Mouse (Mus musculus): ENCODE results near the gene Gstk1.
A peak's percentile ranks its signal among the peaks of the same experiment; 100 is the strongest.

Gene Gstk1

DNA sequence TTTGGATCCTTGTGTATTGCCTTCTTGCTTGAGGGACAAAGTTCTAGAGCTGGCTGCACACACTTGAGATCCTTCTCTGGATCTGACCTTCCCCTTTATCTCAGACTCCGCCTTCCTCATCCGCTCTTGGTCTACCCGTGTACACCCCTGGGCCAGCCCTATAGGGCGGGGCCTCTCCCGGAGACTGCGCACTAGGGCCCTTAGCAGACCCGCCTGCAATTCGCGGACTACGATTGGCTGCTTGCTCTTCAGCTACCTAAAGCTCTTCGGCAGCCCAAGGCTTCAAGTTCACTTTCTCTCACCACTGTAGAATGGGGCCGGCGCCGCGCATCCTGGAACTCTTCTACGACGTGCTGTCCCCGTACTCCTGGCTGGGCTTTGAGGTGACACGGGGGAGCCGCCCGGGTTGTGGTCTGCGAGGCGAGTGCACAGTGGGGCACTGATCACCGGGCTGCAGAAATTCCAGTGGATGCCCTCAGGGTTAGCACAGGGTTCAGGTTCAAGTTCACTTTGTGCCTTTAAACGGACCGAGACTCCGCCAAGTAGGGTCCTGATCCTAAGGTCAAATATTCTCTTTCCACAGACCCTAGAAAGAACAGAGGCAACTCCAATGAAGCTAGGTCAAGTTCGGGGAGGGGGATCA, at the start of gene Gstk1:
Gene Gstk1, plus strand, starts transcription at position 225 of the 643 bp plus-strand sequence.
- peak; percentile 41 to 58 for DNase-seq (ENCODE audit: low spot score in 2 of 2)

DNA sequence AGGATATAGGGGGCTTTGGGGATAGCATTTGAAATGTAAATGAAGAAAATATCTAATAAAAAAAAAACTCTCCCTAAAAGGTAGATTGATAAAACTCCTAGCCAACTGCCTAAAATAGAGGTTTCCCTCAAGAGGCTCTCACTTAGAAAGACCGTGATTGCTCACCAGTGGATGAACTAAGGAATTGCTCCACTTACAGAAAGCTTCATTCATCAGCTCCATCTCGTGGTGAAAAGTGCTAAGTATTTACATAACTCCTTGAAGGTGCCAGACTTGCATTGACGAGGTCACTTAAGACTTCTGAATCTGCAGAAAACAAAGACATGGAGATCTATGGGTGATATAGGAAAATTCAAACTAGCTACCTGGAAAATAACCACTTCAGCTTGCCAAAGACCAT, 48.0 kb upstream of the Gstk1 start:
- DNase-seq (ENCODE audit: low spot score in 2 of 2), result peak in 1 of 2 experiments; percentile 40

DNA sequence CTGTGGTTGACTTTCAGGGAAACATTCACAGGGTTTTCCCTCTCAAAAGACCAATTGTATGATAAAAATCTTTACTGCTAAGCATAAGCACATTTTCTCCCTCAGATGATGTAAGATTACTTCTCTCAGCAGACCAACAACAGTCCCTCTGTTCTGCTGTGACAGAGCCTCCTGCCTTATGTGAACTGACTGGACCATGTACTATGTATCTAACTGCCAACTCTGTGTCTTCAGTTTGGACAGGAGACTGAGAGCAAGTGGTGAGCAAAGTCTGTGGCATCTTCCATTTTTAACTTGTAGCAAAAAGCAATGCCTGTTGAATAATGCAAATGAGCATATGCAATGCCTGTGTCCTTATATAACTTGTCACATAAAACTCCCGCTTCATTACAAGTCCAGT, 46.2 kb upstream of the Gstk1 start:
- no peak for DNase-seq (ENCODE audit: low spot score in 2 of 2)

DNA sequence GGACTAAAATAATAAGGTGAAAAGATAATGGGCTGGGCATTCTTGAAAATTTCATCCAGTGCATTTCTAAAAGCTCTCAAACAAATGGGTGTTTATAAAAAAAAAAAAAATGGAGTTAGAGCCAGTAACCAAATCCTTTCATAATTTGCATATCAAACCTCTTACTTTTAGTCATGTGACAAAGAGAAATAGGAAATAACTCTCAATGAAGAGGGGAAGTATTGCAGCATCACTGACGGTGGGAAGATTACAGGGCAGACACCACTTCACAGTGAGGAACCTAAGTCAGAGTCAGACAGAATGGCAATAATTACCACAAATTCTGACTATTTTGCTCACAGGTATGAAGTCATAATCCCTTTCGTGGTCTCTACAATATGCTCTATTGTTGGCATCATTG, 30.7 kb upstream of the Gstk1 start, which contains the start of gene Tas2r144:
Gene Tas2r144, plus strand, starts transcription at position 301 of the 400 bp plus-strand sequence.
- no peak for DNase-seq (ENCODE audit: low spot score in 2 of 2)

DNA sequence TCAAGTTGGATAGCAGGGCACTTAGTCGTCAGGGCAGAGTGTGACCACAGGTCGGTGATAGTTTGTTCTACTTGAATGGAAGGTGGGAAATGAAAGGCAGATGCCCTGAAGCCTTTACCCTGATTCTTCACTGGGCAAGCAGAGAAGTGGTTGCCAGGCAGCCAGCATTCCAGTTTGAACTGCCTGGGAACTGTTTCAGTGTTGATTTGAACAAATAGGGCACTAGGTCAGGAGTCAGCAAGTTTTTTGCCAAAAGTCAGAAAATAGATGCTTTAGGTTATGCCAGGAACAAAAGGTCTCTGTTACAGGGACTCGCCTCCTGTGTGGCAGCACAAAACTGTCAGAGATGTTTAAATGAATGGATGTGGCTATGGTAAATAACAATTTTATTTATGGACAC, 23.4 kb upstream of the Gstk1 start:
- DNase-seq (ENCODE audit: low spot score in 2 of 2), result no peak

DNA sequence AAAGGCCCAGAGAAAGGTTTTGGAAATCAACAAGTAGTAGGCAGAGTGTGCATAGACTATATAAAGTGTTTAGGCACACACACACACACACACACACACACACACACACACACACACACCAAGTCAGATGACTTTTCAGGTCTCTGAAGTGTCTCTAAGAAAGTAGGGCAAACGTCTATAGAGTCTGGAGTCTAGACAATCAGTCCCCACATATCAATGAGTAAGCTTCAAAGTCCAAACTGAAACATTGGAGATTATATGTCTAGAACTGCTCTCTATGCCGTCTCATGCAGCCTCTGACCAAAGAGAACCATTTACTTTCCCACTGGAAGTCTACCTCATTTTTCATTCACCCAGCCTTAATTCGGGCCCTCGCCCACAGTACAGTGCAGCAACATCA, 20.7 kb upstream of the Gstk1 start:
- DNase-seq (ENCODE audit: low spot score in 2 of 2), result no peak

DNA sequence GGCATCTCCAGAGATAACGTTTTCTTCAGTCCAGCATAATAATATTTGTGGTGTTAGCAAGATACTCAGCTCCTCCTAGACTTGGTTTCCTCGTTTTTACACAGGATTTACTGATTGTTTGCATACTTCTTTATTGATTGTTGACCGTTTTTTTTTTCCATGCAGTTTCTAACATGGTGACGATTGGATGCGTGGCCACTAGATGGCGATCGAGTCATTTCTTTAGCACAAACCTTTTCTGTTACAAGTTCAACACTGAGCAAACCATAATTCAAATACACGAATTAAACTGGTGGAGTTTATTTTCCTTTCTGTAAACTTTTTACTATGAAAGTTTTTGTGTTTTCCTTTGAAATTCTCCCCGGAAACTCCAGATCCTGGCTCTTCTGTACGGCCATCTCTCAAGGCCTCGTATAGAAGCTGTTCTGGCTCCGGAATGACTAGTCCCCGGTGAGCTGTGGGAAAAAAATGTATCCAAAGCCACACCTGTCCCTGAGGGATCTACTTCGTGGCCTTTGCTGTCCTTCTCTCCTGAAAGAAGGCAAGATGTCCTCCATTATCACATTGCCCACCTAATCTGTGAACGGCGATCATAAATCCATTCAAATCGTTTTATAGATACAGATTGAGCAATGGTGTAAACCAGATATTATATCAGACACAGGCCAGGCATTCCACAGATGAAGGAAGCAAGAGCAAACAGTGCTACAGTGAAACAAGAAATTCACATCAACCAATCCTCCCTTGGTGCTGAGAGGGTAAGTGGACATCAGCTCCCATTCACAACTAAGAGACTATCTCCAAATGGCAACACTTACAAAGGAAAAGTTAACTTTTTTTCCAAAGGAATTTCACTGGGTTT, 18.3 kb upstream of the Gstk1 start:
- DNase-seq (ENCODE audit: low spot score in 2 of 2), result peak in 1 of 2 experiments; percentile 26

DNA sequence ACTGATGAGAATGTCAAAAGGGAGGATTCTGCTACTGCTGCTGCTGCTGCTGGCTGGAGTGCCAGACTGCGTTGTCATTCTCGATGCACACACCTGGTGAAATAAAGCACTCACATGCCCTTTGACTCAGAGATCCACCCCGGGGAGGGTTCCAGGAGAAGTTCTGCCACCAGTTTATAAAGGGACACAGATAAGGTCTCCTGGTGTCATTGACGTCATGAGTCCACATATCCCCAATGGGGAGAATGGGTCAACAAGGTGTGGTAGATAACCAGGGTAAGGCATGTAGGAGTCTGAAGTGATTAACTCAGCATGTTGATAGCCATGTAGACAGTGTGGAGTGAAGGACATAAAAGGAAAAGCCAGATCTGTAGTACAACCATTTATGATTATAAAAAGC, 16.1 kb upstream of the Gstk1 start:
- DNase-seq (ENCODE audit: low spot score in 2 of 2), result no peak

DNA sequence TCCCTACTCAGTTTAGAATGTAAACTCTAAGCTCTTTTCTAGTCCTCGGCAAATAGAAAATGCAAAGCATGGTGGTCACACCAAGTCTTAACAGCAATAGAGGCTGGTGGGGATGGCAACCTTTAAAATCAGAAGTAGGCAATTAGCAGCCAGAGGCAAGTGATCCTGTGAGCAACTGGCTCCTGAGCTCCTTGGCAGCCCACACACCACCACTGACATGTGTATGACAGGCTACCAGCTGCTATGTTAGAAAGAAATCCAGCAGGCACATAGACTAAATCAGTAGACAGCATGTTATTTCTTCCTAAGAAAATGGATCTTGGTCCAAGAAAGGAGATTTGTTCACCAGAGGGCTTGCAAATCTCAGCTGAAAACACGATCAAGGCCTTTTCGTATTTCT, 14.5 kb upstream of the Gstk1 start:
- DNase-seq (ENCODE audit: low spot score in 2 of 2), result peak; percentile 25 to 41

DNA sequence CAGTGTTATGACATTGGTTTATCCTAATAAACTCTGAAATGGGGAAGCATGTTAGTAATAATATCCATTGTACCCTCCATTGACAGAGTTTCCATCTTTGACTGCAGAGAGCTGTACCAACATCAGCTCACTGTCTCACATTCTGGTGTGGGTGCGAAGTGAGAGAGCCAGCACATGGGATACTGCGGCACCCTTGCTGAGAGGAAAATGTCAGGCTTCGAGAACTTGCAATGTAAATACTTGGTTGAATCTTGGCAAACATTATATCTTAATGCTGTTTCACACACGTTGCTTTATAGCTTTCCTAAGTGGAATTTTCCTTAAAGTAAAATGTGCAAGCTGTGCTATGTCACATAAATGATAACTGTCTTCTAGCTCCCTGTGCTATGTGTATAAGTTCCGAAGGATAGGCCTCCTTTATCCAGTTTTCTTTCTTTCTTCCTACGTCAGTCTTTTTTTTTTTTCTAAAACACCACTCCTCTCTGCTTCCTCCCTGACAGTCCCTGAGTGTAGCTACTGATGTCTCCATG, 8.4 kb upstream of the Gstk1 start:
- peak; percentile 41 to 48 for DNase-seq (ENCODE audit: low spot score in 2 of 2)

DNA sequence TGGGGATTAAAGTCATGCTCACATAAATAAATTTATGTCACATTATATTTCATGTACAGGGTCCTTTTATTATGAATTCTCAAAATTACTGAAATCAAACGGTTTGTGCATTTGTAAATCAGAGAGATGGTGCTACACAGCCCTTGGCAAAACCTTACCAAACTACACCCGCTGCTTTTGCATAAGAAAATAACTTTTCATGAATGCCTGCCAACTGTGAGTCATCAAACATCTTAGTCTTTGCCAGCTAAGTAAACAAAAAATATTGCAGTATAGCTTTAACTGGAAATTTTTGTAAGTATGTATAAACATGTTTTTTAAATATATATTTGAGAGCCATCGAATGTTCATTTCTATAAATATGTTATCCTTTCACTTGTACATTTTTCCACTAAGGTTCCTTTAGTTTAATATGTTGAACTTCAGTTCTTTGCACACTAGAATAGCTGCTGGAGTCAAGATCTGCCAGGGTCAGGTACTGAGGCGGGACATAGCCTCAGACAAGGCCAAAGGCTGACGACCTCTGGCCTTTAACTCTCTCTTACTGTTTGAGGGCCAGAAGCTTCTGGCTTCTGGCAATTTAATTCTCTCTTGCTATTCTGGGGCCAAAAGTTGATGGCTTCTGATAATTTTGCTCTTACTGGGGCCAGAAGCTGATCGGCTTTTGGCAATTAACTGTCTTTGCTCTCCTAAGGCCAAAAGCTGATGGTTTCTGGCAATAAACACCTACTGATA, 4.3 kb upstream of the Gstk1 start:
- DNase-seq (ENCODE audit: low spot score in 2 of 2), result no peak

DNA sequence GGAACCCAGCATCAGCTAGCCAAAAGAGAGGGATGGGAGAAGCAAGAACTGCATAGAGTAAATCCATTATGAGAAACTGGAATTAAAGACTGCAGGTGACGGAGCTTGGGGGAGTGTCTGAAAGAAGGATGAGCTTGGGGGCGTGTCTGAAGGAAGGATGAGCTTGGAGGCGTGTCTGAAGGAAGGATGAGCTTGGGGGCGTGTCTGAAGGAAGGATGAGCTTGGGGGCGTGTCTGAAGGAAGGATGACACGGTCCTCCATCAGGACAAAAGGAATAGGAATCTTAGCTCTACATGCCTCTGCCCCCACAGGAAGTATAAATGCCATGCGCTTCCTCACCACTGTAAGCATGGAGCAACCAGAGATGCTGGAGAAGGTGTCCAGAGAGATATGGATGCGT, 1.4 kb downstream of the Gstk1 start:
- no peak for DNase-seq (ENCODE audit: low spot score in 2 of 2)

DNA sequence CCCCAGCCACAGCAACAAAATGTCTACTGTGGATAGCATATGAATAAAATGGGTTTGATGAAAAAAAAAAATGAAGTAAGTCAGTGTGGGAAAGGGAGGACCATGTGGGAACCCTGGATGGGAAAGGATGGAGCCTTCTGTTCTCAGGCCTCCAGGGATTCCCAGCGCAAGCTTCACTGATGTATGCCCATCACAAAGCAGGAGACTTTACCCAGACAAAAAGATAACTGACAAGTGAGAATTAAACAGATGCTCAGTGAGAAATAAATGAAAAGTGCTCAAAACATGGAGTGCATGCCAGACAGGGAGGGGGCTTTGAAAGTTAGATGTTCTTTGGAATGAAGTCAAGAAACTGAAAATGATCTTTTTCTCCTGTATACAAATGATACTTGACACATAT, 2.2 kb downstream of the Gstk1 start:
- DNase-seq (ENCODE audit: low spot score in 2 of 2), result no peak

DNA sequence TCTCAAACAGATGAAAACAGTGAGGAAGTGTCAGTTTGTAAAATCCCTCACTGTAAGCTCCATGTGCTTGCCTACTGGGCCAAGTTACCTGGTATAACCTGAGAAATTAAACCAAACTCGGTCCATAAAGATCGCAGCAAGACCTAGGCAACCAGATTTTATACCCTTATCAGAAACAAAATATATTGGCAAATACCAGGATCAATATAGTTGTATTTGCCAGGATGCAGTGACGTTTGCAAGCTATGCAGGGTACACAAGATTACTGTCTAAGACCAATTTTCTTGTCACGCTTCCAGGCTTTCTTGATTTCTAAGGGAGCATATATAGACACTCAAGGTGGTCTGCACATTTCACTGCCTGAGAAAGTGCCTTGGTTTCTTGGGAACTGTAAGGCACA, 6.1 kb downstream of the Gstk1 start:
- no peak for DNase-seq (ENCODE audit: low spot score in 2 of 2)

DNA sequence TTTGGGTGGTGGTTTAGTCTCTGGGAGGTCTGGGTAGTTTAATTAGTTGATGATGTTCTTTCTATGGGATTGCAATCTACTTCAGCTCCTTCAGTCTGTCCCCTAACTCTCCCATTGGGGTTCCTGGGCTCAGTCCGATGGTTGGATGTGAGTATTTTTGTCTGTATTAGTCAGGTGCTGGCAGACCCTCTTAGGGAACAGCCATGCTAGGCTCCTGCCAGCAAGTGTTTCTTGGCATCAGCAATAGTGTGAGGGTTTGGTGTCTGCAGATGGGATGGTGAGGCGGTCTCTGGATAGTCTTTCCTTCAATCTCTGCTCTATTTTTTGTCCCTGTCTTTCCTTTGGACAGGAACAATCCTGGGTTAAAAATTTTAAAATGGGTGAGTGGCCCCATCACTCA, 7.4 kb downstream of the Gstk1 start:
- DNase-seq (ENCODE audit: low spot score in 2 of 2), result no peak

DNA sequence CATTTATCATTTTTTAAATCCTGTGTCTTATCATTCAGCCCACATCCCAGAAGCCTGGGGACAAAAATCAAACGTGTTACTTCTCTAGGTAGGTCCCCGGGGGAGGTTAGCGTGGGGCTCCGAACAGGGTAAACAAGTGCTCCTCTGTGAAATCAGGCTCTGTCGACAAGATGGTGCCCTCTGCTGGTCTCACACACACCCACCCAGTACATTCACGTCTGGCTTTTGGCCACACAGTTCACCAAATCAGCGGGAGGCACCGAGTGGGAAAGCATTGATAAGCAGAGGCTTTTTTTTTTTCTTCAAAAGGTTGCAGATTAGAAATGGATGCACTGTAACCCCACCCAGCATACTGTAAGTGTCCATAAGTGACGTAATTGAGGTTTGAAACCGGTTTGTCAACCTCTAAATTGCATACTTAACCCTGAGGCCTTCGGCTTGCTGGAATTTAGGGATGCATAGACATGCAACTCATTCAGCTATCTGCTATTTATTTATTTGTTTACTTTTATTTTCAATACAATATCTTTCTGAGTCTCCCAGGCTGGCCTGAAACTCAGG, 11.6 kb downstream of the Gstk1 start:
- peak in 1 of 2 experiments; percentile 22 for DNase-seq (ENCODE audit: low spot score in 2 of 2)

DNA sequence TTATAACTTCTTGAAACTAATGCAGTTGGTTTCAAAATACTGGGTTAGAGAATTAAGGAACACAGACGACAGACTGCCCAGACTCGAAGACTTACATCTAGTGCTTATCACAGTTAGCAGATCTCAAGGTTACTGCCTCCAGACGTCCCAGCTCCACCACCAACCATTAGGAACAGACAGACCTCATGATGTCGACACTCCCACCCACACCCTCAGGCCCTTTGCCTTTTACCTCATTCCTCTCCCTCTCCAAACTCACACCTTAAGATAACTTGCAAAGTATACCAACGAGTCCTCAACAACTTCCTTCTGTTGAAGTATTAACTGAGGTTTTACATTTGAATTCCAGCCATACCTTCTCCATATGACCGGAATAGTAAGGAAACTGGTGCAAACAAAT, 14.7 kb downstream of the Gstk1 start:
- DNase-seq (ENCODE audit: low spot score in 2 of 2), result no peak

DNA sequence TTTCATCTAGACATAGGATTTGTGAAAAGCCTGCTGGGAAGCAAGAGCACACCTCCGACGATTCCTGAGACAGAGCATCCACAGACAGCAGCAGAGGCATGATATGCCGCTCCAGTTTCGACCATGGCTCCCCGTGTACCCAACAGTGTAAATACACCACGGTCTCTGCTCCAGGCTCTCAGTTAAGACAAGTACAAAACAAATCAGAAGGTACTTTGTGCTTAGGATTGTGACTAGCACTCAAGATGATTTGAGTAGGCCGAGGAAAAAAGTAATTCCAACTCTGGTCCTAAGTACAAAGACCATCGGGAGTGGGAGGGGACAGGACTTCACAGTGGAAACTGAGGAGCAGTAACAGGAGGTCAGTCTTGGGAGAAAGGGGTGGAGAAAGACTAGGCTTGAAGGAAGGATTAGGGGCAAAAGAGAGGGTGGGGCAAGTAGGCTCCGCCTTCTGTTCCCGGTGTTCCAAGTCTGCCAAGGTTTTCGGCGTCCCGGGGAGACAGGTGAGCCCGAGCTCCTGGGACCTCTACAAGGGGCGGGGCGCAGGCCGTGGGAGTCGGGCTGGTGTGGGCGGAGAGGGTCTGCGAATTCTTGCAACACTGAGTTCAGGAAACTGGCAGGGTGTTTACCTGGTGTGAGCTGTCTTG, 15.9 kb downstream of the Gstk1 start, which contains the start of gene Tmem139:
Gene Tmem139, plus strand, starts transcription at position 447 of the 647 bp plus-strand sequence.
- DNase-seq (ENCODE audit: low spot score in 2 of 2), result no peak

DNA sequence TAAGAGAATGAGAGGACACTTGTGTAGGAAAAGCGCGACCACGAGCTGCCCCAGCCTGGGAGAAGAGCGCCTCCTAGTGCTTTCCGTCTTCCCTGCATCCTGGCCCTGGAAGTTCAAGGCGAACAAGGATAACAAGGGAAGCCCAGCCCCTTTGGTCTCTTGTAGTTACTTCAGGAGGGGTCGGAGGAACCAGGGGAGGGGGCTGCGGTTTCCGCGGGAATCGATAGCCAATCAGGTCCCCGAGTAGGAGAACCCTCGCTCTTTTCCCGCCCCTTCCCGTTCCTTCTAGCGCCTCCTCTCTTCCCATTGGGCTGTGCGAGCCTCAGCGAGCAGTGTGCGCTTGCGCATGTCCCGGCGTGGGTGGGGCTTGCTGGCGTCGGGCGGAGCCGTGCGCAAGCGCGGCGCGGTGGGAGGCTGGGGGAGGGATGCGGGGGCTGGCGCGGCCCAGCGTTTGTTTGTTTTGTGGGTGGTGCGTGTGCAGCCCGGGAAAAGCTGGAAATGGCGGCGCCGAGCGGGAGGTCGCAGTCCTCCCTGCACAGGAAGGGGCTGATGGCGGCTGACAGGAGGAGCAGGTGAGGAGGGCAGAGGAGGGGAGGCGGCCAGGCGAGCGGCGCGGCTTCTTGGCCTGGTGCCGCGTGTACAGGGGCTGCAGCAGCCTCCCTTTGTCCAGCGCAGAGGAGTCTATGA, 19.0 kb downstream of the Gstk1 start, which contains the start of gene Casp2:
Gene Casp2, plus strand, starts transcription at position 360 of the 687 bp plus-strand sequence.
- peak; percentile 97 to 98 for DNase-seq (ENCODE audit: low spot score in 2 of 2)

Data from right cerebral cortex, postnatal 36 days (tissue).